Mouse (Mus musculus): Measurements from ENCODE around the gene Dio1.

Gene Dio1

DNA sequence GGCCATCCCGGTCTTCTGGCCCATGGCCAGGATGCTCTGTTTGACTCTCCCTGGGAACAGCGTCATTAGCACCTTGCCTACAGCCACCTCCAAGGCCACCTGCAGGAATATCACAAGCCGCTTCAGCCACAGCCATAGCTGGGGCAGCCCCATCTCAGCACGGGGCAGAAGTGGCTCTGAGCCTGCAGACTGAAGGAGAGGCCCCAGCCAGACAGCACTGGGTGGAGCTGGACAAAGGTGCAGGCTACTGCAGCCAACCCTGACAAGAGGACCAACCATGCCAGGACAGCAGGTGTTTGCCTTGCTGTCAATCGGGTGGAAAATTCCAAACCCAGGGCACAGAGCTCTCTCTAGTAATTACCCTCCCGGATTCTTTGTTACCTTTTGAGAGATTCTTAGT is at the start of gene Dio1:
Gene Dio1, minus strand, starts transcription at position 204 of the 400 bp plus-strand sequence.
- CTCF ChIA-PET: no interaction called here
- POLR2A ChIA-PET: no interaction called here

- ChIA-PET POLR2A (interaction anchor here in 3 of 4 experiments (0.6 to 1.5 kb wide), 7 partner anchors 8 to 176 kb away, joined by 3 to 9 read pairs (median 3); partner anchors contain the start of gene Tmem59 (in 1 of the 3)), CTCF (interaction anchor here in 2 of 4 experiments (0.6 to 1.1 kb wide), 5 partner anchors 9 to 741 kb away, joined by 3 to 13 read pairs (median 3); no protein-coding TSS in a partner anchor)
Observed at GRCm38 (mm10) chr4:107354543-107354942, 47.6 kb upstream of the Dio1 start.

- ChIA-PET CTCF (interaction anchor here in 2 of 4 experiments (0.6 to 1.1 kb wide), 4 partner anchors 9 to 559 kb away, joined by 3 to 13 read pairs (median 4); no protein-coding TSS in a partner anchor), POLR2A (interaction anchor here in 3 of 4 experiments (0.6 to 1.5 kb wide), 6 partner anchors 9 to 176 kb away, joined by 3 to 9 read pairs (median 4); partner anchors contain the start of gene Tmem59 (in 1 of the 3))
Observed at GRCm38 (mm10) chr4:107354126-107354525, 47.2 kb upstream of the Dio1 start.

GRCm38 (mm10) chr4:107353612-107354011 is 46.6 kb upstream of the Dio1 start:
- ChIA-PET CTCF (no interaction called here), POLR2A (interaction anchor here in 2 of 4 experiments (0.9 to 1.5 kb wide), 3 partner anchors 9 to 16 kb away, joined by 3 to 9 read pairs (median 5); partner anchors contain the start of gene Ndc1 (in 1 of the 2))

GRCm38 (mm10) chr4:107351368-107351767 is 44.4 kb upstream of the Dio1 start:
- CTCF ChIA-PET: no interaction called here

GRCm38 (mm10) chr4:107349311-107350008 is 42.5 kb upstream of the Dio1 start:
- CTCF ChIA-PET: interaction anchor here (0.6 to 2.0 kb wide), 40 partner anchors 12 to 1993 kb away, joined by 3 to 16 read pairs (median 3); partner anchors contain the start of genes Hspb11 (in 3 of the 4), Lrrc42 (in 3 of the 4), Tceanc2 (in 1 of the 4) and Tmem59 (in 1 of the 4)

More at GRCm38 (mm10) chr4:107351368-107351767, 44.4 kb upstream of the Dio1 start:
- POLR2A ChIA-PET: interaction anchor here in 1 of 4 experiments (1.0 to 1.7 kb wide), 3 partner anchors 10 to 30 kb away, joined by 3 to 5 read pairs (median 4); no protein-coding TSS in a partner anchor

GRCm38 (mm10) chr4:107348529-107349310 is 41.8 kb upstream of the Dio1 start:
- POLR2A ChIA-PET: interaction anchor here (0.7 to 2.8 kb wide), 17 partner anchors 11 to 438 kb away, joined by 3 to 11 read pairs (median 3); partner anchors contain the start of genes Hspb11 (in 2 of the 4), Lrrc42 (in 2 of the 4), Ssbp3 (in 1 of the 4) and Tceanc2 (in 1 of the 4)
- CTCF ChIA-PET: interaction anchor here (0.6 to 2.0 kb wide), 36 partner anchors 12 to 1992 kb away, joined by 3 to 16 read pairs (median 3); partner anchors contain the start of genes Hspb11 (in 3 of the 4), Lrrc42 (in 3 of the 4), Tceanc2 (in 1 of the 4) and Tmem59 (in 1 of the 4)

More at GRCm38 (mm10) chr4:107349311-107350008, 42.5 kb upstream of the Dio1 start:
- POLR2A ChIA-PET: interaction anchor here (0.7 to 2.8 kb wide), 17 partner anchors 10 to 670 kb away, joined by 3 to 11 read pairs (median 3); partner anchors contain the start of genes Hspb11 (in 2 of the 4), Lrrc42 (in 2 of the 4), Ssbp3 (in 1 of the 4) and Tceanc2 (in 1 of the 4)

DNA sequence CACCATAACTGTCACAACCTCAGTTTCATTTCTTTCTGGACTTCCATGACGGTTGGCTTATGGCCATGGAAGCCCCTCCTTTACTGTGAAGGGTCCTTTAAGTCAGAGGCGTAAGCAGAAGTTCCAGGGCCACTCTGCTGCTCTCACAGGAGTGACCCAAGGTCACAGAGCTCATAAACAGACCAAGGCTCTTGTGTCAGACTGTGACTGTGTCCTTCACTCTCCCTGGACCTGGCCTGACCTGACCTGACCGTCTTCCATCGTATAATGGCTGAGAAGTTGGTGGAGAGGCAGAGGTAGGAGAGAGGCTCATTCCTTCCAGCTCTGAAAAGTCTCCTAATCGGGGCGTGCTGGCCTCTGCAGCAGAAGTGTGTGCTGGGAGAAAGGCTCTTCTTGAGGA is 40.3 kb upstream of the Dio1 start:
- CTCF ChIA-PET: interaction anchor here in 2 of 4 experiments (0.6 to 0.7 kb wide), 2 partner anchors 96 to 169 kb away, joined by 3 to 4 read pairs; partner anchors contain the start of gene Tmem59 (in 1 of the 2)
- POLR2A ChIA-PET: interaction anchor here in 1 of 4 experiments (2.8 kb wide), 1 partner anchor 9 kb away, joined by 10 read pairs; no protein-coding TSS in a partner anchor

DNA sequence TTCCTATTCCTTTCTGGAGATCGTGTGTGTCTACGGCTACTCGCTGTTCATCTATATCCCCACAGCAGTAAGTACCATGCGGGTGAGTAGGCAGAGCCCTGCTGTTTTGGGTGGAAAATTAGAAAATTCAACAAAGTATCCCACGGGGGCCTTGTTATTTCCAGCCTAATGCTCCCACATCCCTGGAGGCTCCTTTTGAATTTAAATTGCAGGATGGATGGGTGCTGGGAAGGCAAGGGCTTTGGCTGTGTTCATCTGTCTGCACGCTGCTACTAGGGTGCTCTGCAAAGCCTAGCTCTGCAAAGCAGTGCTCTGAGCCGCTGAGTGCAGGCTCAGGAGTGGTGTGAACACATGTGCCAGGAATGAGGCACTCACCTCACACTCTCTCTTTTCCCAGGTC is 37.6 kb upstream of the Dio1 start:
- ChIA-PET CTCF (interaction anchor here in 2 of 4 experiments (0.6 to 1.0 kb wide), 2 partner anchors 109 to 167 kb away, joined by 3 read pairs; partner anchors contain the start of gene Tmem59 (in 1 of the 2)), POLR2A (interaction anchor here in 1 of 4 experiments (1.3 to 1.4 kb wide), 3 partner anchors 12 to 22 kb away, joined by 3 to 4 read pairs (median 3); no protein-coding TSS in a partner anchor)

DNA sequence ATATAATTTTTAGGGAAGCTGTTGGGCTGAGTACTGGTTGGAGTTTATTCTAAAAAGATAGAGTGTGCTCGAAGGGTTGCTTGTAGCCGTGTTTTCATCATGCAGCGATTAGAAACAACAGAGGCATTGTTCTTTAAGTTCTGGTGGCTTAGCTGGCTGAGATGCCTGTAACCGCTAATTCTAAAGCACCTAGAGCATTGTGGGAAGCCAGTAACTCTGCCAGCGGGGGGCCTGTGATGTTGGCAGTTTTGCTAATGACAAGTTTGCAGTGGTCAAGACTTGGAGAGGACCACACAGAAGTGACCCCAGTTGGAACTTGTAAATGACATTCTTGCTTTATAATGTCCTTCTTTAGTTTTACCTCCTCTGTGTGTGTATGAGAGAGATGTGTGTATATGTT is 34.4 kb upstream of the Dio1 start:
- POLR2A ChIA-PET: interaction anchor here in 2 of 4 experiments (0.6 to 1.3 kb wide), 5 partner anchors 9 to 372 kb away, joined by 3 to 5 read pairs (median 3); no protein-coding TSS in a partner anchor
- CTCF ChIA-PET: interaction anchor here in 1 of 4 experiments (1.1 kb wide), 1 partner anchor 22 kb away, joined by 3 read pairs; no protein-coding TSS in a partner anchor

DNA sequence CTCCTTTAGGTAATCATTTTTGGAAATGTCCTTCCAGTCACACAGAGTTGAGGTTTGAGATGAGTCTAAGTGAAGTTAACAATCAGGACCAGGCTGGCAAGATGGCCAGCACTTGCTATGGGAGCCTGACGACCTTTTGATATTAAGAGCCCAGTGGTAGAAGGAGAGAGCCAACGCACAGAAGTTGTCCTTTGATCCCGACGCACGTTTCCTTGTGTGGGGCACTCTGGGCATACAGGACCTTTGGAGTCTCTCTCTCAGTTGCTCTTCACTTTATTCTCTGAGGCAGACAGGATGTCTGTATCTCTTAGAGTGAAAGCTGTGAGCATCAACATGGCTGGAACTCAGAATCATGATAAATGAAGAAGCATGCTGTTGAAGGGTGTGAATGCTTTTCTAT is 30.5 kb upstream of the Dio1 start:
- ChIA-PET POLR2A (interaction anchor here in 2 of 4 experiments (1.1 to 2.5 kb wide), 7 partner anchors 11 to 88 kb away, joined by 3 to 12 read pairs (median 5); partner anchors contain the start of genes Hspb11 (in 1 of the 2), Lrrc42 (in 1 of the 2) and Yipf1 (in 1 of the 2)), CTCF (interaction anchor here in 1 of 4 experiments (1.0 kb wide), 1 partner anchor 12 kb away, joined by 3 read pairs; no protein-coding TSS in a partner anchor)

- POLR2A ChIA-PET: interaction anchor here in 2 of 4 experiments (0.7 to 3.3 kb wide), 14 partner anchors 9 to 87 kb away, joined by 3 to 14 read pairs (median 4); partner anchors contain the start of genes Hspb11 (in 2 of the 2) and Lrrc42 (in 2 of the 2)
- CTCF ChIA-PET: no interaction called here
Observed at GRCm38 (mm10) chr4:107336356-107336755, 29.4 kb upstream of the Dio1 start.

DNA sequence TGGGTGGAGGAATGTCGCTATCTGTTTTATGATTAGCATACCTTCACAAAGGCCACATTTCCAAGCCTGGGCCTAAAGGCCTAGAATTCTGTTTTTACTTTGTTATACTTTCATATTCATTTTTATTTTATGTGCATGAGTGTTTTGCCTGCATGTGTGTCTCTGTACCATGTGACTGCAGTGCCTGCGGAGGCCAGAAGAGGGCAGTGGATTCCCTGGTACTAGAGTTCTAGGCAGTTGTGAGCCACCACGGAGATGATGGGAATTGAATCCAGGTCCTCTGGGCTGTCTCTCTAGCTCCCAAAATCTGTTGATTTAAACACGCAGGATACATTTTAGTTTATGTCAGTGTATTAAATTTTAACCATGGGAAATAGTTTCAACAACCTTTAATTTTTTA is 26.5 kb upstream of the Dio1 start:
- ChIA-PET CTCF (interaction anchor here in 1 of 4 experiments (0.6 kb wide), 1 partner anchor 804 kb away, joined by 3 read pairs; no protein-coding TSS in a partner anchor), POLR2A (interaction anchor here in 1 of 4 experiments (0.9 to 3.3 kb wide), 5 partner anchors 9 to 47 kb away, joined by 3 to 14 read pairs (median 3); no protein-coding TSS in a partner anchor)

DNA sequence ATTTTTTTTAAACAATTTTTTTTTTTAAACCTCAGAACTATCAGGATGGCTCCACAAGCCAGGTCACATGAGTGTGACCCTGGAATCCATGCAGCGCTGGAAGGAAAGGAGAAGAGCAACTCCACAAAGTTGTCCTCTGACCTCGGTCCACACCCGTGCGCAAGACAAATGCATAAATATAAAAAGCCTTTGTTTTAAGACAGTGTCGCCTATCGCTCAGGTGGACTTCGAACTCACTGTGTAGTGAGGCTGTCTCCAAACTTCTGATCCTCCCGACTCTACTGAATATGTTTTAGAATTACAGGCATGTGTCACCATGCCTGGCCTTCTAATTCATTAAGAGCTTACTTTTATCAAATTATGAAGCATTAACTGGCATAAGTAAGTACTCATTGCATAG is 21.6 kb upstream of the Dio1 start:
- ChIA-PET CTCF (no interaction called here), POLR2A (interaction anchor here in 2 of 4 experiments (1.0 to 2.4 kb wide), 6 partner anchors 14 to 150 kb away, joined by 3 to 11 read pairs (median 4); partner anchors contain the start of genes Hspb11 (in 2 of the 2), Lrrc42 (in 2 of the 2), Ndc1 (in 1 of the 2) and Tceanc2 (in 1 of the 2))

- POLR2A ChIA-PET: interaction anchor here in 1 of 4 experiments (1.6 to 2.8 kb wide), 3 partner anchors 8 to 12 kb away, joined by 4 to 8 read pairs (median 7); partner anchors contain the start of gene Yipf1
- CTCF ChIA-PET: no interaction called here
Observed at GRCm38 (mm10) chr4:107323113-107323512, 16.1 kb upstream of the Dio1 start.

DNA sequence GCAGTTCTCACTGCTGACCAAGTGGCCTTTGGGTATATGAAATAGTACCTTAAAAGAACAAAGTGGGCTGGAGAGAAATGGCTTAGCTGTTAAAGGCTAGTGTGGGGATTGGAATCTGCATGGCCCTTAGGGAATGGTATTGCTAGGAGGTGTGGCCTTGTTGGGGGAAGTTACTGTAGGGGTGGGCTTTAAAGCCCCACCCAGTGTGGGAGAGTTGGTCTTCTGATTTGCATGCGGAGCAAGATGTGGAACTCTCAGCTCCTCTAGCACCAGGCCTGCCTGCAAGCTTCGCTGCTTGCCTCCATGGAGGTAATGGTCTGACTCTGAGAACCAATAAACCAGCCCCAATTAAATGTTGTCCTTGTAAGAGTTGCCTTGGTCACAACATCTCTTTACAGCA is 14.1 kb upstream of the Dio1 start:
- ChIA-PET CTCF (interaction anchor here in 2 of 4 experiments (0.9 to 1.0 kb wide), 2 partner anchors 28 kb away, joined by 3 to 4 read pairs; no protein-coding TSS in a partner anchor), POLR2A (interaction anchor here in 2 of 4 experiments (0.6 to 2.8 kb wide), 11 partner anchors 9 to 688 kb away, joined by 3 to 11 read pairs (median 4); partner anchors contain the start of gene Tmem59 (in 1 of the 2))

DNA sequence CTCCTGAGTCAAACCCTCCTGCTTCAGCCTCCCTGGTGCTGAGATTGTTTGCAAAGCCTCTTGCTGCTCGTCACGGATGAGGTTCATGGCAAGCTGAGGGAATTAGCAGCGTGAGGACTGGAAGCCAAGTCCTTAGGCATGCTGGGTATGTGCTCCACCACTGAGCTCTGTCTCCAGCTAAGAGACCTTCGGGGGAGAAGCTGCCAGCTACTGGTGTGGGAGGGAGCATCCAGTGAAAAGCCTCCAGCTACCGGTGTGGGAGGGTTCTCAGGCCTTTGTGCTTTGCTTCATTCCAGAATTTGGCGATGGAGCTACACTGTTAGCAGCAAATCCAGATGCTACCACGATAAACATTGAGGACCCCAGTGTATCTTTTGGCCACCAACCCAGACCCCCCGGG is 11.7 kb upstream of the Dio1 start:
- POLR2A ChIA-PET: interaction anchor here in 2 of 4 experiments (0.6 to 1.3 kb wide), 3 partner anchors 49 to 964 kb away, joined by 3 read pairs; partner anchors contain the start of genes Hspb11 (in 1 of the 2) and Lrrc42 (in 1 of the 2)

More for the DNA sequence above, 11.7 kb upstream of the Dio1 start:
- CTCF ChIA-PET: interaction anchor here in 1 of 4 experiments (0.6 kb wide), 1 partner anchor 321 kb away, joined by 6 read pairs; no protein-coding TSS in a partner anchor
